Mouse (Mus musculus): ENCODE data around the gene Syde2.

DNA sequence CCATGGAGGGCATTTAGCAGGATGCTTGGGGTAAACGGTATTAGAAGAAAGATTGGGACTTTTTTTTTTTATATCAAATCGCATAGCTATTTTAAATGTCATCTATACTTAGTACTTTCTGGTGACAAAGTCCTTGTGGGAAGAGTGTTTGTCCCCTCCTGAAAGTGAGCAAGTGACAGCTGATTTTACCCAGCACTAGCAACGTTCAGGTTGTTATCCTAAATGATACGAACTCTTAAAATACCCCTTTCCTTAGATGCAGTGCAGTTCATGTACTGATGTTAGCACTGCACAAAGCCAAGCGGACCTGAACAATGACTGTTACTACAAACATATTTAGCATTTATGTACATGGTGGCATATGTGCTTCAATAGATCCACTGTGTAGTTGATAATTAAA, 20.9 kb upstream of the Syde2 start:
- TF ChIP-seq KAT2A (conservative IDR thresholded peaks at IDR 0.05; ENCODE audit: low read depth, low read length) = no peak
- TF ChIP-seq POLR2A (IDR thresholded peaks at IDR 0.05; ENCODE audit: control insufficient read depth in 1 of 2, insufficient read depth in 1 of 2, low read depth in 1 of 2, low read length in 2 of 2, poor library complexity in 1 of 2) = no peak
- TF ChIP-seq E2F4 (IDR thresholded peaks at IDR 0.05; ENCODE audit: borderline replicate concordance, low read depth, low read length) = no peak
- TF ChIP-seq TAL1 (IDR thresholded peaks at IDR 0.05; ENCODE audit: low read length) = no peak
- no peak for TF ChIP-seq TCF12 (IDR thresholded peaks at IDR 0.05; ENCODE audit: low read depth, low read length)
- no peak for TF ChIP-seq ZC3H11A (IDR thresholded peaks at IDR 0.05; ENCODE audit: low read depth, low read length)
- no peak for TF ChIP-seq POLR2AphosphoS2 (IDR thresholded peaks at IDR 0.05; ENCODE audit: low read length)
- TF ChIP-seq EP300 (IDR thresholded peaks at IDR 0.05; ENCODE audit: low read depth in 1 of 2, low read length in 2 of 2) = no peak
- TF ChIP-seq CTCF (IDR thresholded peaks at IDR 0.05 in 2 of 3, conservative IDR thresholded peaks at IDR 0.05 in 1 of 3; ENCODE audit: control insufficient read depth in 1 of 3, insufficient read depth in 1 of 3, low read depth in 2 of 3, low read length in 3 of 3, poor library complexity in 1 of 3, severe bottlenecking in 1 of 3) = no peak
- no peak for TF ChIP-seq MYB (IDR thresholded peaks at IDR 0.05; ENCODE audit: low read depth, low read length)
- no peak for TF ChIP-seq RCOR1 (IDR thresholded peaks at IDR 0.05; ENCODE audit: low read depth, low read length)
- no peak for TF ChIP-seq RAD21 (IDR thresholded peaks at IDR 0.05; ENCODE audit: low read depth, low read length)
- no peak for TF ChIP-seq CHD2 (IDR thresholded peaks at IDR 0.05; ENCODE audit: low read length)
- TF ChIP-seq ELF1 (IDR thresholded peaks at IDR 0.05; ENCODE audit: low read depth, low read length) = no peak
